Mouse (Mus musculus) urinary bladder, postnatal 36 days (tissue): ENCODE measurements around the gene Pde3a.

Source experiments
- DNase-seq, 2 experiments: peaks; one replicate each; pipeline ENCODE4 v3.0.0; 2022; ENCODE audit warnings: low spot score in 2 of 2, mixed read lengths in 1 of 2

The Pde3a gene

DNA sequence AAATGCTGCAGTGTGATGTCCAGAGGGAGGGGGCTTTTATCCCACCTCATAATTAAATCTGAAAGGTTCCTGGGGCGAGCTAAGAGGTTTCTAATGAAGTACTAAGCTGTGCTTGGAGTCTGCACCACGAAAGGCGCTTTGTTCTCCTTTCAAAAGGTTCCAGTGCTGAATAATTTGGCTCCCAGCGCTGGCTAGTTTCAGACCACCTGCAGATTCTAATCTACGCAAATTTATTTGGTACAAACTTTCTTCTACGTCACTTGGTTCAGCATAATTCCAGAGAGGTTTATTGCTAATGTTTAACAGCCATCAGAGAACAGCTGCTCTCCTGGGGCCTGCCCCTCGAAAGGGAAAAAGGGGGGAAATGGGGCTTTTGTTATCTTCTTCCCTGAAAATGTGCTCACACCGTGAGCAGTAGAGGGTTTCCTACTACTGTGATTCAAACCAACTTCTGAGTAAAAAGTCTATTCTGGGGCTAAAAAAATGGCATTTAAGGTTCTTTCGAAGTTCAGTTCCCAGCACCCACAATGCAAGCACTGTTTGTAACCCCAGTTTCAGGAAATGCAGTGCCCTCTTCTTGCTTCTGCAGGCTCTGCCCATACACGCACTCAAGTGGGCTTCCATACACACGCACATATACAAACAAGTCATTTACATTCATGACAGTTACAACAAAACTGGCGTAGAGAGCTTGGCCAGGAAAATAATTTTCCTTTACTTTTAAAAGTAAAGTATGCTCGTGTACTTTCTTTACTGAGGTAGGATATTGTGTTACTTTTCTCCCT, 246.8 kb downstream of the Pde3a start:
- no peak for DNase-seq

DNA sequence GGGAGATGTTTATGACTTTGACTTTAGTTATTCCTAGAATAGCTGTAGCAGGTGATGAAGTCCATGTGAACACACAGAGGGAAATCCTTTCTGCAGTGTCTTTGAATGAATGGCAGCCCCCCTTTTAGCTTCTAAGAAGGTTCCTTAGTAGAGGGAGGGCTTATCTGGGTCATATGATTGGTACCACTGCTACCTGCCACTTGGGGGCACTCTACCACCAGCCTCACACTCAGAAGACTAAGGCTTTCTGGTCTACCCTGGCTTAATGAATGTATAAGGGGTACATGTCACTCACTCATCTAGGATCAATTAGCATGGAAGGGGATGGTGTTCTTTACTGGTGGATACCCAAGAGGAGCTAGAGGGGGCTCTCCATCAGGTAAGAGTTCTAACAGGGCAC, 250.4 kb downstream of the Pde3a start:
- DNase-seq: no peak

DNA sequence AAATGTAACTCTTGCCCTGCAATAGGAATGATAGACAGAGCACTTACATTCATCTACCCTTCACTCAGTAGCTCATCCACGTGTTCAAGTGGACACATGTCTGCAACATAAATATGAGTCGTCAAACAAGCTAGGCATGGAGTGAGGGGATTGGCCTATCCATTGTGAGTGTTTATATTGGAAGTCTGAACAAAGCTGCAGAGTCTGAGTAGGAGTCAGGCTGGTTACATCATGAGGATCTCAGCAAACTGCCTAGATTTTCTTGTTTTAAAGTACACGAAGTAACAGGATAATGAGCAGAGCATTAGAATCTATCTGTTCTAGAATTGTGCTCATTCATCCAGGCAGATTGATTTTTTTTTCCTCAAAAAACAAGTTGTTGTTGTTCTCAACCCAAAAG, 252.1 kb downstream of the Pde3a start:
- DNase-seq: no peak

DNA sequence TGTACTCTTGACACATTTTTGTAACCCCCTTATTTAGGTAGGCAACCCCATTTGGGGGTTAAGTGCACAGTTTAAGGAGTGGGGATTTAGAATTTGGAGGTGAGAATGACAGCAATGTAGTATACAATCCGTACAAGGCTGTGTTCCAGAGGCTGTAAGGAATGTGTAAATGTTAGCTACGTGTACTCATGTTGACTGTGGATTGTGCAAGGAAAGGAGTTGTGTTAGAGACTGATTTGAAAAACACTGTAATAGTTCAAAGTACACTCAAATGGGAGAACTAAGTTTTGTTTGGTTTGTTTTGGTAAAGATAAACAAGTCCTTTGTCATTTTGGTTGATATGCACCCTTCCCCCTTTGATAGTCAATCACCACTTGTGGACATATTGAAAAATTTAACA, 273.5 kb downstream of the Pde3a start:
- DNase-seq: no peak

DNA sequence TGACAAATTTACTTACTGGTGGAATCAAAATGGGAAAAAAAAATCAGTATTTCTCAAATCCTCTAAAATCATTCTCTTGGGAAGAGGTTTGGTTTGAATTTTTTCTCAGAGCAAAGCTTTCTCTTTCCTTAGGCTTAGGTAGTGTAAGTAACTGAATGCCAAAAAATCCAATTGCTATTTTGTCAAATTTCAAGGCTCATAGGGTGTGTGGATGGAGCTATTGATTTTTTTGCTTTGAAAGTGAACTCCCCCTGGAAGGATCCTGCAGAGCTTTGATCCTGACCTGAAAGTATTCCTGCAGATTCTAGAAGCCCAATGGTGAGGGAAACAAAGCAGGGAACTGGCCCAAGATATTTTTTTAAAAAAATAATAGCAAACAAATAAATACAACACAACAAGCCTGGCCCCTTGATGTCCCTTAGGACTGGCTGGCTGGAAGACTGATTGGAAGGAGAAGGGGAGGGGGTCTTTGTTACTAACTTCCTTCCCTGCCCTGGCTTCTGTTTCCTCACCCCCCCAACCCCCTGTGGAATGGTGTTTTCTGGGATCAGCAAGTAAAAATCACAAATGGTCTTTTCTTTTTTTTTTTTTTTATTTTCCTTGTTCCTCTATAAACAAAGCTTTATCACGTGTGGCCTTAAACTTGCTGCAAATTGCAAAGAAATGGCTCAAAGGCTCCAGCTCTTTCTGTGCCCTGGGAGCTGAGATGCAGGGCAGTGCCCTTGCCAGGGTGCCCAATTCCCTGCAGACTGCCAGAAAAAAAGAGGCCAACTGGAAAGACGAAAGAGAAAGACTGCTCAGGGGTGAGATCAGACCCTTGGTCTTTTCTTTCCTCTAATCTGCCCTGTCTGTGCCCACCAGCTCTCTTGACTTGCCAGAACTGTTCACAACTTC, 274.9 kb downstream of the Pde3a start, which contains the start of gene Slco1c1:
Slco1c1 (plus strand) TSS at position 622 of the 894 bp plus-strand sequence.
- no peak for DNase-seq

DNA sequence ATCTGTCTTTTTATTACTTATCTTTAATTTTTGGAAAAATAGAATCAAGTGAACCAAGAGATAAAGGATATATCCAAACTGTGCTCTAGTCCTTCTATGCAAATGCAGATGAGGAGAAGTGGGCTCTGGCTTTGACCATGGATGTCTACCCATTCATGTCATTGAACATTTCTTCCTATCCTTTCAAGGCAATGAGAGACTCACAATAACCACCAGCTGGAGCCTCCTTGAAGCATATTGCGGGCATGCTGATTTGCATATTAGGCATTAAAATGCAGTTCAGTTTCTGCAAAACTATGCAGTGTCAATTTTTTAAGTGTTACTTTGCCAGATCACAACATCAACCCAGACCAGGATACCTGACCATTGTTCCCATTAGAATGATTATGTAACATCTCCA, 276.7 kb downstream of the Pde3a start:
- DNase-seq: no peak

DNA sequence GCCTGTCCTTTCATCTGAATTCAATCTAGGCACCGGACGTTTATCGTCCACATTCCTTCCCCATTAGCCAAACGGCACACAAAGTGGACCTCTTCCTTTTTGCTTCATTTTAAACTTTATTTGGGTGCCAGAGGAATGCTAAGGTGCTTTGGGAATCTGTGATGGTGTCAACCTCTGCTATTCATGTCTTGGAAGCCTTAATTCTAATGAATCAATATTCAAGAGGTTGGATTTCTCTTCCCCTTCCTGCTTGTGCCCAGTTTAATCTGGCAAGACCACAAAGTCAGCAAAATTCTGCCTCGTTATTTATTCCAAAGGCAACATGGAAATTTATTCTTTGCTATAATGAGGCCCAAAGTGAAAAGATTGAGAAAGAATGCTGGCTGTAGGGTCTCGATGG, 281.8 kb downstream of the Pde3a start:
- no peak for DNase-seq

DNA sequence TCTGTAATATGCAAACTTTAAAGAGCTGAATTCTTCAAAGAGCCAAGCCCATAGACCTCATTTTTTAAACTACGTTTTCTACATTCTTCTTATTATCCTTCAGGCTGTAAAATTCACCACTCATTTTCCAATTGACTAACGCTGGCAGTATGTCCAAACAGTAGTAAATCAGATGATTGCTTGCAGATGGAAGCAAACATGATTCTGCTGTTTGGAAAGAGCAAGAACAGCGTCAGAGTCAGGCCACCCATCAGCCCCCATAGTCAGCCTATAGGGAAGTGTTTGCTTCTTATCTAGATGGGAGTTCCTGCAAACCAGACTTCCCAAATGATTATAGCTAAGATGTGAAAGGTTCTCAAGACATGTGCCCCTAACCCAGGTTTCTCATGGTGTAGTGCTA, 288.2 kb downstream of the Pde3a start:
- DNase-seq: no peak

DNA sequence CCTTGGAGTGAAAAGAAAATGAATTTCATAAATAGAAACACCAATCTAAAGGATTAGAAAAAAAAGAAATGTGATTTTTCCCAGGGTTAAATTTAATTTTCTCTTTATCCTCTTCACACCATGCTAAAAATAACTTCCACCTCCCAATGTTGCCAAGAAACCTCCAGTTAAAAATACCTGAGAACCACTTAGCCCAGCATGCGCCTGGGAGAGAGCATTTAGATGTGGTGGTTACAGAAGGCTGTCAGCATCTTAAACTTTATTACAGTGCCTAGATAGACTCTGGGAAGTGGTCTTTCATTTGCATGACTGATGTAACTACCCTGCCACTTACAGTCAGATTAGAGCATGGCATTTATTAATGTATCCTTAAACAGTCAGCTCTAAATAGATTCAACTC, 292.1 kb downstream of the Pde3a start:
- no peak for DNase-seq

DNA sequence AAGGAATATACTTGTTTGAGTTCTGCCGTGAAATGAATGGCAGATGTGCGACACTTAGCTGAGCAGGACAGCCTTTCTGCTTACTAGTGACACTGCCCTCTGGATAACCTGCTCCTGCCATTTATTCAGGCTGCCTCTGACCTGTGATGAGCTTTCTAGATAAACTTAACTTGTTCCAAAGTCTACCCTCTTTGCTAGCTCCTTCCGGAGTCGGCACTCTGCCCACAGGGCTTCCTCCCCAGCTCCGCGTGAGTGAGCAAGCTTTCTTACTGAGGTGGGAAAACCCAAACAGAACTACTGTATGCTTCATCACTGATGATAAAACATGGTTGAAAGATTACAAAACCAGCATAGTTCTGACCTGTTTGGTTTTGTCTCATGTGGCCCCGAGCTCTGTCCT, 294.3 kb downstream of the Pde3a start:
- DNase-seq: no peak
